Mouse (Mus musculus): Measurements from ENCODE around the gene Moxd1.

DNA sequence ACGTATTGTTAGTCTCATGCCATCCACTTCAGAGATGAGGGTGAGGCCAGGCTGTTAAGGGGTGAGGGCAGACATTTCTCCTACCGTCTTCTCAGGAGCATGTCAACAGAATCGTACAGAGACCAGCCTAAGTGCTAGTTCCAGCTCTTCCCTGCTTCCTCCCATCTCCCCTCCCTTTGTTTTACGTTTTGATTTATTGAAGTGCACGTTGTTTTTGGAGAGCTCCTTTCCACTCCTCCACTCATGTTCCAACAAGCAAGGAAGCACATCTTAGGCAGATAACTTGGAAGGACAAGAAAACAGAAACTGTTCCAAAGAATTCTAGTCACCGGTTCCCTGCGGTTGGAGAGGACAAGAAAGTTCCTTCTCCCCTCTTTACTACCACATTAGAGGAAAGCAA, 52.9 kb downstream of the Moxd1 start:
- TF ChIP-seq CTCF (IDR thresholded peaks at IDR 0.05; ENCODE audit: low read depth) (no peak), EP300 (IDR thresholded peaks at IDR 0.05; ENCODE audit: low read depth) (no peak)

All from heart, postnatal 0 days (tissue).